Mouse (Mus musculus): ENCODE data around the gene Clec1b.

GRCm38 (mm10) chr6:129381736-129382135 is 15.4 kb upstream of the Clec1b start:
- TF ChIP-seq POLR2A (IDR thresholded peaks at IDR 0.05; ENCODE audit: borderline replicate concordance, extremely low read depth, insufficient read depth, insufficient read length, poor library complexity, severe bottlenecking): no peak
- no peak for TF ChIP-seq CTCF (IDR thresholded peaks at IDR 0.05; ENCODE audit: borderline replicate concordance, extremely low read depth, insufficient read depth, insufficient read length)
